Mouse (Mus musculus): ENCODE results near the gene Mbd6. TPM values are rescaled to one million over a fixed set of nuclear protein-coding genes. Genes with fewer than 3 reads are reported as not detected.

Mbd6 gene
- polyA plus RNA-seq, 1 experiment from 2014 or later: 9.8 TPM

GRCm38 (mm10) chr10:127295986-127296794, 7.4 kb upstream of the Mbd6 start:
- no peak overlapping the region for H3K27ac ChIP-seq (replicated peaks; ENCODE audit: low read depth, low read length)
- peaks cover 29% of the 10 kb centered on the region for H3K36me3 ChIP-seq (replicated peaks; ENCODE audit: control insufficient read depth, insufficient read depth, low read depth, low read length)
- WGBS: 93% methylated on average over 24 of the region's 24 CpGs
- no peak for ATAC-seq (replicated peaks; ENCODE audit: insufficient number of reproducible peaks, low FRiP score, low TSS enrichment, low read depth)
- no peak overlapping the region for H3K4me2 ChIP-seq (ENCODE audit: low read depth, low read length)
- no peak overlapping the region for H3K4me3 ChIP-seq (ENCODE audit: low read depth, low read length)
- no peaks in the 10 kb centered on the region for H3K27me3 ChIP-seq (ENCODE audit: control insufficient read depth, insufficient read depth, low read length)
- no peaks in the 10 kb centered on the region for H3K4me1 ChIP-seq (ENCODE audit: control insufficient read depth, insufficient read depth, low read length)
- no peaks in the 10 kb centered on the region for H3K9me3 ChIP-seq (replicated peaks; ENCODE audit: control insufficient read depth, low read length)
- no peak for DNase-seq (ENCODE audit: low spot score)
- no peak overlapping the region for H3K9ac ChIP-seq (replicated peaks; ENCODE audit: low read length)

DNA sequence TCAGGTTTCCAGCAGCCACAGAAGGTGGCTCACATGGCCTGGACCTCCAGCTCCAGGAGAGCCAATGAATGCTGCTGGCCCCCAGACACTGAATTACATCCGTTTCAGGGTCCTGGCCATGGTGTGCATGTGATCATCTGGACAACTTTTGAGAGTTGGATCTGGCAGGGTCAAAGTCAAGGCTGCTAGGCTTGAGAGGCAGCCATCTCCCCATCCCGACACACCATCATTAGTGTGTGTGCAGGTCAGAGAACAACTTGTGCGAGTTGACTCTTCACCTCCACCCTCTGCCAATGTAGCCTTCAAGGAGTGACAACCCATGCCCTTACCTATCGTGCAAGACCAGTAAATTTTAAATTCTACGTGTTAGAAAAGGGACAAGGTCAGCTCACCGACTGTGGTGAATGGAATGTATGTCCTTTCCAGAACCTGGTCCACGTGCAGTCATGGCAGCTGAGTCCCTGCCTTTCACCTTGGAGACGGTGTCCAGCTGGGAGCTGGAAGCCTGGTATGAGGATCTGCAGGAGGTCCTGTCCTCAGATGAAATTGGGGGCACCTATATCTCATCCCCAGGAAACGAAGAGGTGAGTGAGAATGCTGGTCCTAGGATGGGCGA, 6.2 kb upstream of the Mbd6 start:
- H3K4me3 ChIP-seq (ENCODE audit: low read depth, low read length): no peak overlapping the region
- no peak overlapping the region for H3K4me2 ChIP-seq (ENCODE audit: low read depth, low read length)
- WGBS: 91% methylated on average over 10 of the region's 10 CpGs

DNA sequence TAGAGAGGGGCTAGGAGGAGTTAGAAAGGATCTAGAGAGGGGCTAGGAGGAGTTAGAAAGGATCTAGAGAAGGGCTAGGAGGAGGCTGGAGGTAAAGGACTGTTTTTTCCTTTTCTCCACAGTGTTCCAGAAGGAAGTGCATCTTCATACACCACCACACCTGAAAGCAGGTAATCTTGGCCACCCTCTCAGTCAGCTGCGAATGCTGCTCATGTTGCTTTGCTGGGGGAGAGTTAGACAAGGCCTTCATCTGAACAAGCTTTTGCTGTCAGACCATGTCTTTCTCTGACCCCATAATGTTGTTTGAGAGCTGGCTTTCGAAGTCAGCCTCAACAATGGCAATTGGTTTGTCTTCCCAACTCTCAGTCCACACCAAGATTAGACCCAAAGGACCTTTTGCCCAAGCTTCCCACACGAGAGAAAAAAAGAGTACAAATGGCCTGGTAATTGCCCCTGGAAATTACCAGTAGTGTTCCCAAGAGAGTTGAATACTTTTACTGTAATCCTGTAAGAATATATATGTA, 4.8 kb upstream of the Mbd6 start:
- peaks cover 29% of the 10 kb centered on the region for H3K36me3 ChIP-seq (replicated peaks; ENCODE audit: control insufficient read depth, insufficient read depth, low read depth, low read length)
- H3K4me3 ChIP-seq (ENCODE audit: low read depth, low read length): no peak overlapping the region
- 86% methylated on average over 3 of the region's 3 CpGs for WGBS
- H3K9ac ChIP-seq (replicated peaks; ENCODE audit: low read length): no peak overlapping the region
- no peaks in the 10 kb centered on the region for H3K9me3 ChIP-seq (replicated peaks; ENCODE audit: control insufficient read depth, low read length)
- no peaks in the 10 kb centered on the region; the same call in 1 of the 2 replicates for H3K4me1 ChIP-seq (ENCODE audit: control insufficient read depth, insufficient read depth, low read length)
- ATAC-seq (replicated peaks; ENCODE audit: insufficient number of reproducible peaks, low FRiP score, low TSS enrichment, low read depth) (no peak), DNase-seq (ENCODE audit: low spot score) (no peak)
- H3K27me3 ChIP-seq (ENCODE audit: control insufficient read depth, insufficient read depth, low read length): no peaks in the 10 kb centered on the region
- no peak overlapping the region for H3K4me2 ChIP-seq (ENCODE audit: low read depth, low read length)
- H3K27ac ChIP-seq (replicated peaks; ENCODE audit: low read depth, low read length): no peak overlapping the region

More for the DNA sequence above, 6.2 kb upstream of the Mbd6 start:
- Histone ChIP-seq H3K4me1 (ENCODE audit: control insufficient read depth, insufficient read depth, low read length) (no peaks in the 10 kb centered on the region), H3K27me3 (ENCODE audit: control insufficient read depth, insufficient read depth, low read length) (no peaks in the 10 kb centered on the region), H3K9ac (replicated peaks; ENCODE audit: low read length) (no peak overlapping the region), H3K36me3 (replicated peaks; ENCODE audit: control insufficient read depth, insufficient read depth, low read depth, low read length) (peaks cover 29% of the 10 kb centered on the region), H3K27ac (replicated peaks; ENCODE audit: low read depth, low read length) (no peak overlapping the region), H3K9me3 (replicated peaks; ENCODE audit: control insufficient read depth, low read length) (no peaks in the 10 kb centered on the region)
- ATAC-seq (replicated peaks; ENCODE audit: insufficient number of reproducible peaks, low FRiP score, low TSS enrichment, low read depth) (no peak), DNase-seq (ENCODE audit: low spot score) (no peak)

GRCm38 (mm10) chr10:127292987-127293538, 4.2 kb upstream of the Mbd6 start:
- H3K36me3 ChIP-seq (replicated peaks; ENCODE audit: control insufficient read depth, insufficient read depth, low read depth, low read length): peaks cover 29% of the 10 kb centered on the region
- H3K9ac ChIP-seq (replicated peaks; ENCODE audit: low read length): no peak overlapping the region
- H3K27me3 ChIP-seq (ENCODE audit: control insufficient read depth, insufficient read depth, low read length): no peaks in the 10 kb centered on the region
- DNase-seq (ENCODE audit: low spot score) (no peak), ATAC-seq (replicated peaks; ENCODE audit: insufficient number of reproducible peaks, low FRiP score, low TSS enrichment, low read depth) (no peak)
- H3K9me3 ChIP-seq (replicated peaks; ENCODE audit: control insufficient read depth, low read length): no peaks in the 10 kb centered on the region
- whole genome bisulfite sequencing: 86% methylated on average over 6 of the region's 6 CpGs
- H3K4me1 ChIP-seq (ENCODE audit: control insufficient read depth, insufficient read depth, low read length): no peaks in the 10 kb centered on the region; the same call in 1 of the 2 replicates
- no peak overlapping the region for H3K4me3 ChIP-seq (ENCODE audit: low read depth, low read length)
- no peak overlapping the region for H3K27ac ChIP-seq (replicated peaks; ENCODE audit: low read depth, low read length)
- no peak overlapping the region for H3K4me2 ChIP-seq (ENCODE audit: low read depth, low read length)

DNA sequence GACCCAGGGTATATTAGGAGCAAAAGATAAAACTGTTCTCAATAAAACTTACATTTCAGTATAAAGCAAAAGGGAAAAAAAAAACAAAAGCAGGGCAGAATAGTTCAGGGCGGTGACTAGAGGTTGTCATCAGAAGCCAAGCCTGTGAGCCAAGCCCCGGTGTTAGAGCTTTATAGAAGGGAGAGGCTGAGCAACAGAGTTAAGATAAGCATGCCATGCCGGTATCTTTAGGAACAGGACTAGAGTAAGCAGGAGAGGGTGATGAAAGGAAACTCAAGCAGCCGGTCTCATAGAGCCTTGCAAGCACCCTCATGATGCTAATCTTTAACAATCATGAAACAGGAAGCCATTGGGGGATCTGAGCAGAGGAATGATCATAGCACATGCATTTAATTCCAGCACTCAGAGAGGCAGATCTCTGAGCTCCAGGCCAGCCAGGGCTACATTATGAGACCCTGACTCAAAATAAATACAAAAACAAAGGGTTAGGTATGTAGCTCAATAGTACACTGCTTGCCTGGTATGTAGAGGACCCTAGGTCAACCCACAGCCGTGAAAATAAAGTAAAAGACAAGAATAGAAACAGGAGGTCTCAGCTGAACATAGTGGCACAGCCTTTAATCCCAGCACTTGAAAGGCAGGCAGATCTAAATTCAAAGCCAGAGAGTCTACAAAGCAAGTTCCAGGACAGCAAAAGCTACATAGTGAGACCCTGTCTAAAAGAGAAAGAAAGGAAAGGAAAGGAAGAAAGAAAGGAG, 3.2 kb upstream of the Mbd6 start:
- no peak for DNase-seq (ENCODE audit: low spot score)
- WGBS: 52% methylated on average over 5 of the region's 5 CpGs
- ATAC-seq (replicated peaks; ENCODE audit: insufficient number of reproducible peaks, low FRiP score, low TSS enrichment, low read depth): no peak
- Histone ChIP-seq H3K9me3 (replicated peaks; ENCODE audit: control insufficient read depth, low read length) (no peaks in the 10 kb centered on the region), H3K4me3 (ENCODE audit: low read depth, low read length) (peak overlapping the region; percentile 55), H3K27me3 (ENCODE audit: control insufficient read depth, insufficient read depth, low read length) (no peaks in the 10 kb centered on the region), H3K9ac (replicated peaks; ENCODE audit: low read length) (peak overlapping the region; percentile 71), H3K27ac (replicated peaks; ENCODE audit: low read depth, low read length) (no peak overlapping the region), H3K4me2 (ENCODE audit: low read depth, low read length) (peak overlapping the region; percentile 72), H3K36me3 (replicated peaks; ENCODE audit: control insufficient read depth, insufficient read depth, low read depth, low read length) (peaks cover 23% of the 10 kb centered on the region), H3K4me1 (ENCODE audit: control insufficient read depth, insufficient read depth, low read length) (peaks cover 5% of the 10 kb centered on the region)

DNA sequence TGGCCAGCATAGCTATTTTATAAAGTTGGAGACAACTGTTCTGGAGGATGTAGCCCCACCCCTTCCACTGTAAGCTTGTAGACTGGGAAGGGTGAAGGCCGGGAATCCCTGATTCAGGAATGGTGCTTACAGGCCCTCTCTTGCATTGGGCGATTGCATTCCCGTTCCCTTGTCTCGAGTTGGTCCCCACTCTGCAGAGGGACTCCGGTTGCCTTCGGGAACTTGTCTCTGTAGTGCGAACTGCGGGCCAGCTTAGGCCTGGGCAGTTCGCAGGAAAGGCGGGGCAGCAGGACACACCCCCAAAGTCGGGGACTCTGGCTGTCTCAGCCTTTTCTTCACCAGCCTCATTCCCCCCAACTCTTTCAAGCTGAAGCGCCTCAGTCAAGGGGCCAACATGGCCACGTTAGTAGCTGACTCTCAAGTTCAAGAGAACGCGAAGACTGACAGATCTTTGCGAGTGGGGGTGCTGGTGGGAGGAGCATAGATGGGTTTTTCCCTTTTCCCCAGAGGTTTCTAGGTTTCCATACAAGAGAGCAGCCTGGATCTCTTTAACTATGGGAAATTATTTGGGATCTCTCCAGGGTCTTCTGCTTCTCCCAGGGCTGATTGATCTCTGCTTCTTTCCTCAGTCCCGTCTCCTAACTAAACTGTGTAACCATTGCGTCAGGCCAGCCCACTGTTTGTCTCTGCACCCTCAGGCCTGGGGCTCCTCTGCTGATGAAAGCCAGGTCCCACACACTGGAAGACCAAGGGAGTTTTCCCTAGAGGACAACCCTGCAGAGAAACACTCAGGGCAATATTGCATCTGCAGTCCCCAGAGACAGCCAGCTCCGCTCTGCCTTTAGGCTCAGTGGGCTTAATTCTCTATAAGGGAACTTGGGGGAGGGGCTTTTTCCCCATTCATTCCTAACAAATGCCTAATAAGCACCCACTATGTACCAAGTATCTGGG, 2.4 kb upstream of the Mbd6 start:
- H3K4me1 ChIP-seq (ENCODE audit: control insufficient read depth, insufficient read depth, low read length): peaks cover 5% of the 10 kb centered on the region

DNA sequence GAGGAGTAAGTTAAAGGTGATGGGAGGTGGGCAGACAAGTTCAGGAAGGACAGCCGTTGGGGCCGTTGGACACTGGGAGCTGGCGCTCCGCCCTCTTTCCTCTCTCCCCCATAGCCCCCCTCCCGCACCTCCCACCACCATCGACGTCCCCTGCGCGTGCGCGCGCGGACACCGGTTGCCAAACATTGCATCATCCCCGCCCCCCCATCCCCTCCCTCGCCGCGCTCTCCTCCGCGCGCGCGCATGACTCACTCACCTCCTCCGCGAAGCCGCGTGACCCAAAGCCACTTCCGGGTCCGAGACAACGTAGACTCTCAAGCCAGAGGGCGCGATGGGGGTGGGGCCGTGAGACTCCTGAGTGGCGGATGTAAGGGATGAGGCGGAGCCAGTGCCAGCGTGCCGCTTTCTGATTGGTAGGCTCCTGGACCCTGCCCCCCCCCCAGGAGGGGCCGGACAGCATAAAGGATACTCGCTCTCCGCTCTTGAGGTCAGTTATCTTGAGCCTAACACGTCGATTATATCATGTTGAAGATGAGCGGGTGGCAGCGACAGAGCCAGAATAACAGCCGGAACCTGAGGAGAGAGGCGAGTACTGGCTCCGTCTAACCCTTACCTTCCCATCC, 1.6 kb upstream of the Mbd6 start:
- Histone ChIP-seq H3K9me3 (replicated peaks; ENCODE audit: control insufficient read depth, low read length) (no peaks in the 10 kb centered on the region), H3K36me3 (replicated peaks; ENCODE audit: control insufficient read depth, insufficient read depth, low read depth, low read length) (peaks cover 12% of the 10 kb centered on the region), H3K27ac (replicated peaks; ENCODE audit: low read depth, low read length) (peak overlapping the region; percentile 99), H3K9ac (replicated peaks; ENCODE audit: low read length) (peak overlapping the region; percentile 71), H3K4me3 (ENCODE audit: low read depth, low read length) (peak overlapping the region; percentile 55), H3K27me3 (ENCODE audit: control insufficient read depth, insufficient read depth, low read length) (no peaks in the 10 kb centered on the region), H3K4me2 (ENCODE audit: low read depth, low read length) (peak overlapping the region; percentile 72), H3K4me1 (ENCODE audit: control insufficient read depth, insufficient read depth, low read length) (peaks cover 5% of the 10 kb centered on the region)
- DNase-seq (ENCODE audit: low spot score) (peak; percentile 100), ATAC-seq (replicated peaks; ENCODE audit: insufficient number of reproducible peaks, low FRiP score, low TSS enrichment, low read depth) (peak; percentile 79)
- under 1% methylated on average over 41 of the region's 47 CpGs for WGBS

More for the DNA sequence above, 2.4 kb upstream of the Mbd6 start:
- peaks cover 16% of the 10 kb centered on the region for H3K36me3 ChIP-seq (replicated peaks; ENCODE audit: control insufficient read depth, insufficient read depth, low read depth, low read length)
- H3K9ac ChIP-seq (replicated peaks; ENCODE audit: low read length): peak overlapping the region; percentile 71
- WGBS: 5% methylated on average over 19 of the region's 19 CpGs
- peak overlapping the region; percentile 55 for H3K4me3 ChIP-seq (ENCODE audit: low read depth, low read length)
- no peaks in the 10 kb centered on the region for H3K9me3 ChIP-seq (replicated peaks; ENCODE audit: control insufficient read depth, low read length)
- peak overlapping the region; percentile 82 for H3K27ac ChIP-seq (replicated peaks; ENCODE audit: low read depth, low read length)
- H3K4me2 ChIP-seq (ENCODE audit: low read depth, low read length): peak overlapping the region; percentile 72
- H3K27me3 ChIP-seq (ENCODE audit: control insufficient read depth, insufficient read depth, low read length): no peaks in the 10 kb centered on the region
- DNase-seq (ENCODE audit: low spot score): peak; percentile 70
- peak; percentile 55 for ATAC-seq (replicated peaks; ENCODE audit: insufficient number of reproducible peaks, low FRiP score, low TSS enrichment, low read depth)

Measured in embryonic facial prominence, embryonic 11.5 days (tissue).